Mouse (Mus musculus): ENCODE data around the gene Ostn.
"Not testable (repeated sequence)": the region's sequence is repeated elsewhere in the genome, so short reads cannot be mapped to it uniquely, and the experiment has no call there.

The Ostn gene

GRCm38 (mm10) chr16:27307189-27307588 is at the start of gene Ostn:
TSS of gene Ostn (plus strand) at chr16:27307489.
- DNase-seq (ENCODE audit: low spot score) = not testable (repeated sequence)

GRCm38 (mm10) chr16:27268748-27269147 is 38.5 kb upstream of the Ostn start:
- no peak for DNase-seq (ENCODE audit: low spot score)

GRCm38 (mm10) chr16:27287410-27287809 is 19.9 kb upstream of the Ostn start:
- no peak for DNase-seq (ENCODE audit: low spot score)

GRCm38 (mm10) chr16:27296508-27296907 is 10.8 kb upstream of the Ostn start:
- no peak for DNase-seq (ENCODE audit: low spot score)

GRCm38 (mm10) chr16:27296929-27297328 is 10.4 kb upstream of the Ostn start:
- no peak for DNase-seq (ENCODE audit: low spot score)

GRCm38 (mm10) chr16:27319099-27319498 is 11.8 kb downstream of the Ostn start:
- DNase-seq (ENCODE audit: low spot score) = no peak

- DNase-seq (ENCODE audit: low spot score) = no peak
These were observed 14.8 kb downstream of the Ostn start for GRCm38 (mm10) chr16:27322047-27322446.

GRCm38 (mm10) chr16:27326463-27326862 is 19.2 kb downstream of the Ostn start:
- DNase-seq (ENCODE audit: low spot score) = no peak

GRCm38 (mm10) chr16:27347521-27347920 is 40.2 kb downstream of the Ostn start:
- no peak for DNase-seq (ENCODE audit: low spot score)

GRCm38 (mm10) chr16:27348359-27348758 is 41.1 kb downstream of the Ostn start:
- no peak for DNase-seq (ENCODE audit: low spot score)

GRCm38 (mm10) chr16:27349235-27349634 is 41.9 kb downstream of the Ostn start:
- no peak for DNase-seq (ENCODE audit: low spot score)

- no peak for DNase-seq (ENCODE audit: low spot score)
These were observed 42.7 kb downstream of the Ostn start for GRCm38 (mm10) chr16:27349878-27350532.

GRCm38 (mm10) chr16:27354464-27354863 is 47.2 kb downstream of the Ostn start:
- DNase-seq (ENCODE audit: low spot score) = no peak

- DNase-seq (ENCODE audit: low spot score) = no peak
These were observed 52.8 kb downstream of the Ostn start for GRCm38 (mm10) chr16:27360059-27360458.

GRCm38 (mm10) chr16:27370191-27370590 is 62.9 kb downstream of the Ostn start, which contains the start of gene Uts2b:
TSS of gene Uts2b (minus strand) at chr16:27370239.
- no peak for DNase-seq (ENCODE audit: low spot score)

- no peak for DNase-seq (ENCODE audit: low spot score)
These were observed 63.4 kb downstream of the Ostn start for GRCm38 (mm10) chr16:27370700-27371099.

- DNase-seq (ENCODE audit: low spot score) = no peak
These were observed 66.8 kb downstream of the Ostn start for GRCm38 (mm10) chr16:27374139-27374538.

GRCm38 (mm10) chr16:27375318-27375717 is 68.0 kb downstream of the Ostn start:
- peak; percentile 61 for DNase-seq (ENCODE audit: low spot score)

- no peak for DNase-seq (ENCODE audit: low spot score)
These were observed 69.3 kb downstream of the Ostn start for GRCm38 (mm10) chr16:27376556-27376955.

GRCm38 (mm10) chr16:27382217-27382616 is 74.9 kb downstream of the Ostn start:
- no peak for DNase-seq (ENCODE audit: low spot score)

- DNase-seq (ENCODE audit: low spot score) = no peak
These were observed 77.8 kb downstream of the Ostn start for GRCm38 (mm10) chr16:27384893-27385603.

GRCm38 (mm10) chr16:27385649-27386048 is 78.4 kb downstream of the Ostn start:
- no peak for DNase-seq (ENCODE audit: low spot score)

- DNase-seq (ENCODE audit: low spot score) = no peak
These were observed 79.6 kb downstream of the Ostn start for GRCm38 (mm10) chr16:27386850-27387407.
